Mouse (Mus musculus): ENCODE results near the gene Usp19.

Gene Usp19

GRCm38 (mm10) chr9:108469430-108469829 is 21.0 kb upstream of the Usp19 start:
- no peak for DNase-seq (ENCODE audit: low spot score)

GRCm38 (mm10) chr9:108469845-108470244 is 20.6 kb upstream of the Usp19 start:
- no peak for DNase-seq (ENCODE audit: low spot score)

- DNase-seq (ENCODE audit: low spot score) = no peak
Measured at GRCm38 (mm10) chr9:108474528-108474927, 15.9 kb upstream of the Usp19 start.

GRCm38 (mm10) chr9:108478638-108479156 is 11.7 kb upstream of the Usp19 start:
- DNase-seq (ENCODE audit: low spot score) = peak; percentile 90

GRCm38 (mm10) chr9:108479241-108479640 is 11.2 kb upstream of the Usp19 start:
- DNase-seq (ENCODE audit: low spot score) = peak; percentile 58

GRCm38 (mm10) chr9:108479721-108480351 is 10.6 kb upstream of the Usp19 start, which contains the start of gene Lamb2:
TSS of gene Lamb2 (plus strand) at chr9:108479736.
- peak; percentile 93 for DNase-seq (ENCODE audit: low spot score)

GRCm38 (mm10) chr9:108480813-108481519 is 9.4 kb upstream of the Usp19 start:
- no peak for DNase-seq (ENCODE audit: low spot score)

GRCm38 (mm10) chr9:108481520-108482210 is 8.7 kb upstream of the Usp19 start:
- DNase-seq (ENCODE audit: low spot score) = no peak

- no peak for DNase-seq (ENCODE audit: low spot score)
Measured at GRCm38 (mm10) chr9:108483051-108483790, 7.2 kb upstream of the Usp19 start.

GRCm38 (mm10) chr9:108484021-108484420 is 6.4 kb upstream of the Usp19 start:
- DNase-seq (ENCODE audit: low spot score) = no peak

GRCm38 (mm10) chr9:108485301-108485875 is 5.0 kb upstream of the Usp19 start:
- DNase-seq (ENCODE audit: low spot score) = no peak

GRCm38 (mm10) chr9:108486973-108487530 is 3.4 kb upstream of the Usp19 start:
- no peak for DNase-seq (ENCODE audit: low spot score)

GRCm38 (mm10) chr9:108488403-108488802 is 2.0 kb upstream of the Usp19 start:
- DNase-seq (ENCODE audit: low spot score) = no peak

- no peak for DNase-seq (ENCODE audit: low spot score)
Measured at GRCm38 (mm10) chr9:108489215-108489614, 1.2 kb upstream of the Usp19 start.

GRCm38 (mm10) chr9:108489702-108490558 is 472 bp upstream of the Usp19 start:
- no peak for DNase-seq (ENCODE audit: low spot score)

GRCm38 (mm10) chr9:108491286-108491580 is 831 bp downstream of the Usp19 start:
- no peak for DNase-seq (ENCODE audit: low spot score)

- no peak for DNase-seq (ENCODE audit: low spot score)
Measured at GRCm38 (mm10) chr9:108492043-108492750, 1.8 kb downstream of the Usp19 start.

- no peak for DNase-seq (ENCODE audit: low spot score)
Measured at GRCm38 (mm10) chr9:108493246-108493645, 2.8 kb downstream of the Usp19 start.

- DNase-seq (ENCODE audit: low spot score) = no peak
Measured at GRCm38 (mm10) chr9:108494146-108494825, 3.9 kb downstream of the Usp19 start.
